Mouse (Mus musculus) splenic B cell, adult 2 months (primary cell): Measurements from ENCODE around the gene Itpr3.

Experiments
- DNase-seq: peaks from one replicate; pipeline ENCODE4 v3.0.0-alpha.2; 2011; ENCODE audit warnings: low read depth, low spot score
- H3K27me3 ChIP-seq: 2 replicates; pipeline ENCODE4 v1.6.1; 2012; ENCODE audit warnings: mild to moderate bottlenecking, low read length, moderate library complexity, mixed read lengths; ENCODE audit not compliant: control insufficient read depth, poor library complexity, insufficient read depth, severe bottlenecking
- H3K36me3 ChIP-seq: 2 replicates; pipeline ENCODE4 v1.6.1; 2012; ENCODE audit warnings: mild to moderate bottlenecking, low read length, moderate library complexity, mixed read lengths; ENCODE audit not compliant: control insufficient read depth, poor library complexity, insufficient read depth, severe bottlenecking

Gene Itpr3

GRCm38 (mm10) chr17:27072363-27072762, 15.3 kb downstream of the Itpr3 start:
- no peak for DNase-seq
- peaks cover 6% of the 10 kb centered on the region for H3K36me3 ChIP-seq
- no peaks in the 10 kb centered on the region for H3K27me3 ChIP-seq

- peaks cover 6% of the 10 kb centered on the region for H3K36me3 ChIP-seq
- DNase-seq, result no peak
These were observed 16.0 kb downstream of the Itpr3 start for GRCm38 (mm10) chr17:27073126-27073525.

GRCm38 (mm10) chr17:27073778-27074177, 16.7 kb downstream of the Itpr3 start:
- Histone ChIP-seq H3K36me3 (peaks cover 7% of the 10 kb centered on the region), H3K27me3 (no peaks in the 10 kb centered on the region)
- no peak for DNase-seq

More at GRCm38 (mm10) chr17:27073126-27073525, 16.0 kb downstream of the Itpr3 start:
- no peaks in the 10 kb centered on the region for H3K27me3 ChIP-seq

- H3K36me3 ChIP-seq, result peaks cover 8% of the 10 kb centered on the region
- no peaks in the 10 kb centered on the region for H3K27me3 ChIP-seq
- DNase-seq, result peak; percentile 80
These were observed 17.1 kb downstream of the Itpr3 start for GRCm38 (mm10) chr17:27074236-27074635.

GRCm38 (mm10) chr17:27074849-27075745, 18.0 kb downstream of the Itpr3 start:
- DNase-seq, result peak; percentile 32
- Histone ChIP-seq H3K36me3 (peaks cover 8% of the 10 kb centered on the region), H3K27me3 (no peaks in the 10 kb centered on the region)

GRCm38 (mm10) chr17:27077133-27077532, 20.0 kb downstream of the Itpr3 start:
- DNase-seq, result peak; percentile 25
- Histone ChIP-seq H3K27me3 (no peaks in the 10 kb centered on the region), H3K36me3 (peaks cover 12% of the 10 kb centered on the region)

- Histone ChIP-seq H3K36me3 (peaks cover 12% of the 10 kb centered on the region), H3K27me3 (no peaks in the 10 kb centered on the region)
- DNase-seq, result peak; percentile 51
These were observed 20.8 kb downstream of the Itpr3 start for GRCm38 (mm10) chr17:27077920-27078319.

- peaks cover 12% of the 10 kb centered on the region for H3K36me3 ChIP-seq
- no peaks in the 10 kb centered on the region for H3K27me3 ChIP-seq
- no peak for DNase-seq
These were observed 21.4 kb downstream of the Itpr3 start for GRCm38 (mm10) chr17:27078499-27078898.

- peaks cover 9% of the 10 kb centered on the region for H3K36me3 ChIP-seq
- H3K27me3 ChIP-seq, result no peaks in the 10 kb centered on the region
- no peak for DNase-seq
These were observed 24.8 kb downstream of the Itpr3 start for GRCm38 (mm10) chr17:27081868-27082267.

GRCm38 (mm10) chr17:27082796-27083195, 25.7 kb downstream of the Itpr3 start:
- DNase-seq, result no peak
- Histone ChIP-seq H3K36me3 (peaks cover 13% of the 10 kb centered on the region), H3K27me3 (no peaks in the 10 kb centered on the region)

- Histone ChIP-seq H3K27me3 (no peaks in the 10 kb centered on the region), H3K36me3 (peaks cover 13% of the 10 kb centered on the region)
- no peak for DNase-seq
These were observed 26.5 kb downstream of the Itpr3 start for GRCm38 (mm10) chr17:27083601-27084000.

- H3K36me3 ChIP-seq, result peaks cover 21% of the 10 kb centered on the region
- peak; percentile 88 for DNase-seq
- H3K27me3 ChIP-seq, result no peaks in the 10 kb centered on the region
These were observed 28.6 kb downstream of the Itpr3 start for GRCm38 (mm10) chr17:27085676-27086075.

GRCm38 (mm10) chr17:27087426-27087825, 30.3 kb downstream of the Itpr3 start:
- peak; percentile 65 for DNase-seq
- H3K36me3 ChIP-seq, result peaks cover 23% of the 10 kb centered on the region
- no peaks in the 10 kb centered on the region for H3K27me3 ChIP-seq

- no peaks in the 10 kb centered on the region for H3K27me3 ChIP-seq
- no peak for DNase-seq
- H3K36me3 ChIP-seq, result peaks cover 33% of the 10 kb centered on the region
These were observed 33.0 kb downstream of the Itpr3 start for GRCm38 (mm10) chr17:27090068-27090467.

GRCm38 (mm10) chr17:27095690-27096089, 38.6 kb downstream of the Itpr3 start:
- no peak for DNase-seq
- Histone ChIP-seq H3K36me3 (peaks cover 24% of the 10 kb centered on the region), H3K27me3 (no peaks in the 10 kb centered on the region)
